Mouse (Mus musculus): ENCODE data around the gene Plxna2. TPM values are rescaled to one million over a fixed set of nuclear protein-coding genes. Genes with fewer than 3 reads are reported as not detected.

The Plxna2 gene
- polyA plus RNA-seq, 1 experiment from 2014 or later, result 26.4 TPM

DNA sequence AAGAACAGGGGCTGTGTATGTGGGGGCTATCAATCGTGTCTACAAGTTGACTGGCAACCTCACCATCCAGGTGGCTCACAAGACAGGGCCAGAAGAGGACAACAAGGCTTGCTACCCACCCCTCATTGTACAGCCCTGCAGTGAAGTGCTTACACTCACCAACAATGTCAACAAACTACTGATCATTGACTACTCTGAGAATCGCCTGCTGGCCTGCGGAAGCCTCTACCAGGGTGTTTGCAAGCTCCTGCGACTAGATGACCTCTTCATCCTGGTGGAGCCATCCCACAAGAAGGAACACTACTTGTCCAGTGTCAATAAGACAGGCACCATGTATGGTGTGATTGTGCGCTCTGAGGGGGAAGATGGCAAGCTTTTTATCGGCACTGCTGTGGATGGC is 25.9 kb downstream of the Plxna2 start:
- H3K36me3 ChIP-seq (ENCODE audit: control insufficient read depth, insufficient read depth, low read length), result 0 out of 2 replicates have a peak, but pooled peaks cover 2% of the 10 kb centered on the region

DNA sequence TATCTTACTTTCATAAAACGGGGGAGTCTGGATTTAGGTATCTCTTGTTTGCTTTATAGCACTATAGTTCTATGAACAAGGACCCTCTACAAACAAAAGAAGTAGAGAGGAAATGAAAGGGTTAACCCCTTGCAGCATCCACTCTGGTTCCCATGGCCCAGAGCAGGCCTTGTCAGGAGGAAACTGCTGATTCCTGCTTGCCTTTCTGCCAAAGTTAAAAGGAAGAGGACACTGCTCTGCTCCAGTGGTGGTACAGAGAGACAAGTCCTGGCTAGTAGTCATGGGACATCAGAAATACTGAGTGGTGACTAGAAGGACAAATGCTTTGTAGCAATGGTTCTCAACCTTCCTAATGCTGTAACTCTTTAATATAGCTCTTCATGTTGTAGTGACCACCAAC is 27.9 kb downstream of the Plxna2 start:
- WGBS, result 91% methylated on average over 1 of the region's 1 CpGs
- Histone ChIP-seq H3K4me3 (ENCODE audit: low read depth, low read length) (no peak overlapping the region), H3K4me2 (ENCODE audit: low read depth) (no peak overlapping the region), H3K4me1 (ENCODE audit: control insufficient read depth, insufficient read depth, low read length) (peaks cover 6% of the 10 kb centered on the region; the same call in 1 of the 2 replicates), H3K36me3 (ENCODE audit: control insufficient read depth, insufficient read depth, low read length) (0 out of 2 replicates have a peak, but pooled peaks cover 2% of the 10 kb centered on the region), H3K27ac (ENCODE audit: low read depth, low read length) (no peak overlapping the region), H3K27me3 (ENCODE audit: control insufficient read depth, insufficient read depth, low read length) (no peaks in the 10 kb centered on the region), H3K9me3 (ENCODE audit: control insufficient read depth, low read length) (no peaks in the 10 kb centered on the region), H3K9ac (ENCODE audit: low read length) (no peak overlapping the region)
- ATAC-seq (ENCODE audit: insufficient read depth, low FRiP score, low TSS enrichment), result no peak
- no peak for DNase-seq (ENCODE audit: low spot score)

More for the DNA sequence above, 25.9 kb downstream of the Plxna2 start:
- H3K9me3 ChIP-seq (ENCODE audit: control insufficient read depth, low read length), result no peaks in the 10 kb centered on the region
- WGBS, result 87% methylated on average over 6 of the region's 6 CpGs
- no peak overlapping the region for H3K9ac ChIP-seq (ENCODE audit: low read length)
- no peak overlapping the region for H3K4me3 ChIP-seq (ENCODE audit: low read depth, low read length)
- DNase-seq (ENCODE audit: low spot score), result no peak
- H3K4me1 ChIP-seq (ENCODE audit: control insufficient read depth, insufficient read depth, low read length), result peaks cover 6% of the 10 kb centered on the region; the same call in 1 of the 2 replicates
- no peaks in the 10 kb centered on the region for H3K27me3 ChIP-seq (ENCODE audit: control insufficient read depth, insufficient read depth, low read length)
- no peak for ATAC-seq (ENCODE audit: insufficient read depth, low FRiP score, low TSS enrichment)
- H3K27ac ChIP-seq (ENCODE audit: low read depth, low read length), result no peak overlapping the region
- H3K4me2 ChIP-seq (ENCODE audit: low read depth), result no peak overlapping the region

- Histone ChIP-seq H3K4me2 (ENCODE audit: low read depth) (no peak overlapping the region), H3K4me1 (ENCODE audit: control insufficient read depth, insufficient read depth, low read length) (no peaks in the 10 kb centered on the region), H3K4me3 (ENCODE audit: low read depth, low read length) (no peak overlapping the region), H3K27ac (ENCODE audit: low read depth, low read length) (no peak overlapping the region), H3K9me3 (ENCODE audit: control insufficient read depth, low read length) (no peaks in the 10 kb centered on the region), H3K36me3 (ENCODE audit: control insufficient read depth, insufficient read depth, low read length) (no peaks in the 10 kb centered on the region; the same call in 1 of the 2 replicates), H3K27me3 (ENCODE audit: control insufficient read depth, insufficient read depth, low read length) (no peaks in the 10 kb centered on the region), H3K9ac (ENCODE audit: low read length) (no peak overlapping the region)
- DNase-seq (ENCODE audit: low spot score), result no peak
- ATAC-seq (ENCODE audit: insufficient read depth, low FRiP score, low TSS enrichment), result no peak
- WGBS, result 67% methylated on average over 1 of the region's 1 CpGs
Measured at GRCm38 (mm10) chr1:194650076-194650475, 32.1 kb downstream of the Plxna2 start.

DNA sequence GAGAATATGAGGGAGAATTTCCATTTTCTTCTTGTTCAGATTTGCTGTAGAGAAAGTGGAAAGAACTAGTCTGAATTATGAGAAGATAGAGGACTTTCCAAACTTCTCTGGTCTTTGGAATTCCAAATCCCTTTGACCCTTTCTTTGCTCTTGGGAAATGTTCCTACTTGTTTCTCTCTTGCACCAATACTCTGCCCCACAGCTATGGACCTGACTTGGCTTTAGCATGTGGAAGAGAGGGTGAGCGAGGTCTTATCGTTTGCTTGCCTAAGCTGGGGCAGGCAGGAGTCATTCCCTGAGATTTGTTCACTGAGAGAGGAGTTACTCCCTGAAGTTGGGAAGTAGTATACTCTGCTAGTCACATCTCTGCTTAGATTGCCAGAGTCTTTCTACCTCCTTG is 32.5 kb downstream of the Plxna2 start:
- Histone ChIP-seq H3K27ac (ENCODE audit: low read depth, low read length) (no peak overlapping the region), H3K9ac (ENCODE audit: low read length) (no peak overlapping the region), H3K27me3 (ENCODE audit: control insufficient read depth, insufficient read depth, low read length) (no peaks in the 10 kb centered on the region), H3K4me1 (ENCODE audit: control insufficient read depth, insufficient read depth, low read length) (no peaks in the 10 kb centered on the region), H3K36me3 (ENCODE audit: control insufficient read depth, insufficient read depth, low read length) (no peaks in the 10 kb centered on the region; the same call in 1 of the 2 replicates), H3K9me3 (ENCODE audit: control insufficient read depth, low read length) (no peaks in the 10 kb centered on the region), H3K4me2 (ENCODE audit: low read depth) (no peak overlapping the region), H3K4me3 (ENCODE audit: low read depth, low read length) (no peak overlapping the region)
- DNase-seq (ENCODE audit: low spot score) (no peak), ATAC-seq (ENCODE audit: insufficient read depth, low FRiP score, low TSS enrichment) (no peak)
- 96% methylated on average over 2 of the region's 2 CpGs for WGBS

DNA sequence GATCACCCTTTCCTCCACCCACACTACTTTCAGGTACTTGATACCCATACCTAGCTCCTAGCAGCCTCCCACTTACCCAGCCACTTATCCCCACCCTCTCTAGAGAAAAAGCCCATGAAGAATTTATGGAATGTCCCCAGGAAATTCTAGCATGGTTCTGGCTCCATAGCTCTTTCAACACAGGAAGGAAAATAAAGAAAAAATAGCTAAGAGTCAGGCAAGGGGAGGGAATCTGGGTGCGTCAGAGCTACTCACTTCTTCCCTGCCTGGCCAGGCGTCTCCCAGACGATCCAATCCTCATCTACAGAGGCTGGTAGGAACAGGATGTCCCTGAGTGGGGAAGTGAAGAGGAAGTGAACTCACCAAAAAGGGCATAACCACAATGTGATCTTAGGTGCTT is 34.0 kb downstream of the Plxna2 start:
- WGBS, result 91% methylated on average over 3 of the region's 3 CpGs
- no peaks in the 10 kb centered on the region; the same call in none of the 2 replicates for H3K36me3 ChIP-seq (ENCODE audit: control insufficient read depth, insufficient read depth, low read length)

GRCm38 (mm10) chr1:194658459-194659160 is 40.6 kb downstream of the Plxna2 start:
- Histone ChIP-seq H3K9ac (ENCODE audit: low read length) (no peak overlapping the region), H3K4me1 (ENCODE audit: control insufficient read depth, insufficient read depth, low read length) (no peaks in the 10 kb centered on the region), H3K4me2 (ENCODE audit: low read depth) (no peak overlapping the region), H3K36me3 (ENCODE audit: control insufficient read depth, insufficient read depth, low read length) (no peaks in the 10 kb centered on the region; the same call in 1 of the 2 replicates), H3K4me3 (ENCODE audit: low read depth, low read length) (no peak overlapping the region), H3K27me3 (ENCODE audit: control insufficient read depth, insufficient read depth, low read length) (no peaks in the 10 kb centered on the region), H3K9me3 (ENCODE audit: control insufficient read depth, low read length) (no peaks in the 10 kb centered on the region), H3K27ac (ENCODE audit: low read depth, low read length) (no peak overlapping the region)
- DNase-seq (ENCODE audit: low spot score) (no peak), ATAC-seq (ENCODE audit: insufficient read depth, low FRiP score, low TSS enrichment) (no peak)
- 82% methylated on average over 1 of the region's 1 CpGs for WGBS

More for the DNA sequence above, 34.0 kb downstream of the Plxna2 start:
- H3K4me3 ChIP-seq (ENCODE audit: low read depth, low read length), result no peak overlapping the region
- no peak overlapping the region for H3K4me2 ChIP-seq (ENCODE audit: low read depth)
- DNase-seq (ENCODE audit: low spot score) (no peak), ATAC-seq (ENCODE audit: insufficient read depth, low FRiP score, low TSS enrichment) (no peak)
- H3K27ac ChIP-seq (ENCODE audit: low read depth, low read length), result no peak overlapping the region
- H3K27me3 ChIP-seq (ENCODE audit: control insufficient read depth, insufficient read depth, low read length), result no peaks in the 10 kb centered on the region
- no peak overlapping the region for H3K9ac ChIP-seq (ENCODE audit: low read length)
- no peaks in the 10 kb centered on the region for H3K4me1 ChIP-seq (ENCODE audit: control insufficient read depth, insufficient read depth, low read length)
- no peaks in the 10 kb centered on the region for H3K9me3 ChIP-seq (ENCODE audit: control insufficient read depth, low read length)

GRCm38 (mm10) chr1:194660426-194661119 is 42.6 kb downstream of the Plxna2 start:
- Histone ChIP-seq H3K9ac (ENCODE audit: low read length) (no peak overlapping the region), H3K4me2 (ENCODE audit: low read depth) (no peak overlapping the region), H3K4me1 (ENCODE audit: control insufficient read depth, insufficient read depth, low read length) (peaks cover 2% of the 10 kb centered on the region; the same call in 1 of the 2 replicates), H3K27me3 (ENCODE audit: control insufficient read depth, insufficient read depth, low read length) (no peaks in the 10 kb centered on the region), H3K27ac (ENCODE audit: low read depth, low read length) (no peak overlapping the region), H3K4me3 (ENCODE audit: low read depth, low read length) (no peak overlapping the region), H3K36me3 (ENCODE audit: control insufficient read depth, insufficient read depth, low read length) (no peaks in the 10 kb centered on the region; the same call in 1 of the 2 replicates), H3K9me3 (ENCODE audit: control insufficient read depth, low read length) (no peaks in the 10 kb centered on the region)
- DNase-seq (ENCODE audit: low spot score) (no peak), ATAC-seq (ENCODE audit: insufficient read depth, low FRiP score, low TSS enrichment) (no peak)
- WGBS, result 95% methylated on average over 3 of the region's 3 CpGs

DNA sequence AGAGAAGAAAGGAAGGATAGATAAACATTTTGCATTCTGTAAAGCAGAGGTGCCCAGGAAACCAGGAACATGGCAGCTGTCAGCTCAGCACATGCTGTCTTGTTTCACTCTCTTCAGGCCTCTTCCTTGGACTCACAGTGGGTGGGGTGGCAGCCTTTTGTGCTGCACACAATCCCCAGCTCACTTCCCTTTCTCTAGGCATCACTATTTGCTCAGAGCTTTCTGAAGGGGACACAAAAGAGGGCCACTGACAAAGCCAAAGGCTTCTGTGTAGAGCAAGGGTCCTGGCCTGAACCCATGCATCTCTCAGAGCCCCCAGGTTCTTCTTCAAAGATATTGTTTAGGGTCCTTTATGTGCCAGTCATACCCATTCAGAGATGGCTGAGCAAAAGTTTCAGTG is 45.0 kb downstream of the Plxna2 start:
- H3K4me2 ChIP-seq (ENCODE audit: low read depth), result no peak overlapping the region
- peak; percentile 56 for ATAC-seq (ENCODE audit: insufficient read depth, low FRiP score, low TSS enrichment)
- peak; percentile 51 for DNase-seq (ENCODE audit: low spot score)

More for the DNA sequence above, 45.0 kb downstream of the Plxna2 start:
- Histone ChIP-seq H3K36me3 (ENCODE audit: control insufficient read depth, insufficient read depth, low read length) (no peaks in the 10 kb centered on the region), H3K9me3 (ENCODE audit: control insufficient read depth, low read length) (no peaks in the 10 kb centered on the region), H3K4me1 (ENCODE audit: control insufficient read depth, insufficient read depth, low read length) (peaks cover 3% of the 10 kb centered on the region; the same call in 1 of the 2 replicates), H3K9ac (ENCODE audit: low read length) (no peak overlapping the region), H3K27ac (ENCODE audit: low read depth, low read length) (no peak overlapping the region), H3K27me3 (ENCODE audit: control insufficient read depth, insufficient read depth, low read length) (no peaks in the 10 kb centered on the region), H3K4me3 (ENCODE audit: low read depth, low read length) (no peak overlapping the region)
